Mouse (Mus musculus) hindbrain, embryonic 11.5 days (tissue): ENCODE measurements around the gene Cryaa. TPM values are rescaled to one million over a fixed set of nuclear protein-coding genes. Genes with fewer than 3 reads are reported as not detected.

Experiments used
- ATAC-seq: fragments of 200-750 bp; cut with Nextera tagmentation; 2 replicates; pipeline ENCODE4 v1.8.0; 2017; ENCODE audit warnings: mild to moderate bottlenecking, moderate TSS enrichment, moderate library complexity; ENCODE audit not compliant: low FRiP score
- DNase-seq: peaks from one replicate; pipeline ENCODE4 v3.0.0-alpha.2; 2015; ENCODE audit warnings: low spot score
- H3K27ac ChIP-seq: fragments of 300-500 bp; sonication (generic); 2 replicates; pipeline ENCODE4 v1.5.1; 2014; ENCODE audit warnings: mild to moderate bottlenecking, low read depth, low read length
- H3K27me3 ChIP-seq: fragments of 300-500 bp; sonication (generic); 2 replicates; pipeline ENCODE4 v1.6.1; 2014; ENCODE audit warnings: mild to moderate bottlenecking, low read length, moderate library complexity, mixed read lengths; ENCODE audit not compliant: control insufficient read depth, insufficient read depth
- H3K36me3 ChIP-seq: fragments of 300-500 bp; sonication (generic); 2 replicates; pipeline ENCODE4 v1.6.1; 2014; ENCODE audit warnings: mild to moderate bottlenecking, low read length, moderate library complexity, mixed read lengths; ENCODE audit not compliant: control insufficient read depth, insufficient read depth
- H3K4me1 ChIP-seq: fragments of 300-500 bp; sonication (generic); replicated peaks from 2 replicates; pipeline ENCODE4 v1.6.1; 2014; ENCODE audit warnings: low read length, mixed read lengths; ENCODE audit not compliant: control insufficient read depth, insufficient read depth
- H3K4me2 ChIP-seq: fragments of 300-500 bp; sonication (generic); replicated peaks from 2 replicates; pipeline ENCODE4 v1.6.1; 2014; ENCODE audit warnings: mild to moderate bottlenecking, low read depth, low read length
- H3K4me3 ChIP-seq: fragments of 300-500 bp; sonication (generic); 2 replicates; pipeline ENCODE4 v1.5.1; 2014; ENCODE audit warnings: low read depth, low read length
- H3K9ac ChIP-seq: fragments of 300-500 bp; sonication (generic); 2 replicates; pipeline ENCODE4 v1.6.1; 2014; ENCODE audit warnings: low read depth, low read length
- H3K9me3 ChIP-seq: fragments of 300-500 bp; sonication (generic); 2 replicates; pipeline ENCODE4 v1.6.1; 2016; ENCODE audit warnings: low read length; ENCODE audit not compliant: control insufficient read depth
- WGBS: fragments of 180-500 bp; shearing (Covaris S2); extraction: QIAGEN DNeasy Blood & Tissue Kit; methylation state at CpG from one replicate; pipeline ENCODE4 v1.1.7; 2014; 5-methylcytosine and 5-hydroxymethylcytosine counted together
- polyA plus RNA-seq: library from polyadenylated mRNA; unstranded; fragments of >200 nt; fragmentation: Nextera tagmentation; extraction: Ambion mirVana; gene quantifications from 2 replicates; pipeline ENCODE4 v1.2.1, GENCODE M21; 2014

The Cryaa gene
- polyA plus RNA-seq, result not detected in 2 replicates

- Histone ChIP-seq H3K27ac (no peak within 1 kb of the TSS), H3K9ac (no peak within 1 kb of the TSS), H3K4me1 (no peaks in the 10 kb centered on the region), H3K9me3 (no peaks in the 10 kb centered on the region), H3K4me2 (no peak within 1 kb of the TSS), H3K36me3 (no peaks in the 10 kb centered on the region), H3K4me3 (no peak within 1 kb of the TSS), H3K27me3 (no peaks in the 10 kb centered on the region)
- 80% methylated on average over 8 of the region's 8 CpGs for WGBS
- ATAC-seq, result no peak
- no peak for DNase-seq
Observed at GRCm38 (mm10) chr17:31677507-31677906, at the start of gene Cryaa. Gene Cryaa (plus strand): TSS chr17:31677807.

- H3K9me3 ChIP-seq, result no peaks in the 10 kb centered on the region
- no peaks in the 10 kb centered on the region for H3K27me3 ChIP-seq
- no peak overlapping the region for H3K4me3 ChIP-seq
- H3K36me3 ChIP-seq, result no peaks in the 10 kb centered on the region
- no peak overlapping the region for H3K4me2 ChIP-seq
- H3K4me1 ChIP-seq, result no peaks in the 10 kb centered on the region
- ATAC-seq (no peak), DNase-seq (no peak)
- 95% methylated on average over 2 of the region's 2 CpGs for WGBS
- H3K27ac ChIP-seq, result no peak overlapping the region
- no peak overlapping the region for H3K9ac ChIP-seq
Observed at GRCm38 (mm10) chr17:31627961-31628360, 49.6 kb upstream of the Cryaa start.

GRCm38 (mm10) chr17:31631081-31631800 lies 46.4 kb upstream of the Cryaa start:
- DNase-seq (no peak), ATAC-seq (no peak)
- Histone ChIP-seq H3K36me3 (no peaks in the 10 kb centered on the region), H3K9ac (no peak overlapping the region), H3K4me3 (no peak overlapping the region), H3K4me2 (no peak overlapping the region), H3K27ac (no peak overlapping the region), H3K9me3 (no peaks in the 10 kb centered on the region), H3K27me3 (peaks cover 9% of the 10 kb centered on the region), H3K4me1 (peaks cover under 1% of the 10 kb centered on the region)
- 86% methylated on average over 10 of the region's 10 CpGs for WGBS

- H3K9ac ChIP-seq, result no peak overlapping the region
- DNase-seq (no peak), ATAC-seq (no peak)
- H3K4me2 ChIP-seq, result no peak overlapping the region
- 57% methylated on average over 6 of the region's 6 CpGs for WGBS
- H3K9me3 ChIP-seq, result no peaks in the 10 kb centered on the region
- no peaks in the 10 kb centered on the region for H3K36me3 ChIP-seq
- no peak overlapping the region for H3K27ac ChIP-seq
- H3K4me1 ChIP-seq, result peaks cover 5% of the 10 kb centered on the region
- H3K27me3 ChIP-seq, result peaks cover 15% of the 10 kb centered on the region
- H3K4me3 ChIP-seq, result no peak overlapping the region
Observed at GRCm38 (mm10) chr17:31633007-31633406, 44.6 kb upstream of the Cryaa start.

GRCm38 (mm10) chr17:31634896-31635295 lies 42.7 kb upstream of the Cryaa start:
- Histone ChIP-seq H3K4me2 (no peak overlapping the region), H3K36me3 (no peaks in the 10 kb centered on the region), H3K4me1 (peaks cover 5% of the 10 kb centered on the region), H3K9me3 (no peaks in the 10 kb centered on the region), H3K9ac (no peak overlapping the region), H3K27ac (no peak overlapping the region), H3K27me3 (peaks cover 15% of the 10 kb centered on the region), H3K4me3 (no peak overlapping the region)
- ATAC-seq (no peak), DNase-seq (no peak)
- 73% methylated on average over 5 of the region's 5 CpGs for WGBS

GRCm38 (mm10) chr17:31635781-31636180 lies 41.8 kb upstream of the Cryaa start:
- 61% methylated on average over 11 of the region's 11 CpGs for whole genome bisulfite sequencing
- no peaks in the 10 kb centered on the region for H3K36me3 ChIP-seq
- H3K9me3 ChIP-seq, result no peaks in the 10 kb centered on the region
- no peak overlapping the region for H3K9ac ChIP-seq
- peaks cover 15% of the 10 kb centered on the region for H3K27me3 ChIP-seq
- no peak overlapping the region for H3K4me3 ChIP-seq
- H3K4me2 ChIP-seq, result peak overlapping the region; percentile 95; the same call in 1 of the 2 replicates
- no peak for ATAC-seq
- peaks cover 5% of the 10 kb centered on the region for H3K4me1 ChIP-seq
- H3K27ac ChIP-seq, result no peak overlapping the region
- no peak for DNase-seq

GRCm38 (mm10) chr17:31636277-31636941 lies 41.2 kb upstream of the Cryaa start:
- peak; percentile 48 for DNase-seq
- H3K4me3 ChIP-seq, result peak overlapping the region; percentile 46
- no peak overlapping the region for H3K27ac ChIP-seq
- peaks cover 15% of the 10 kb centered on the region for H3K27me3 ChIP-seq
- ATAC-seq, result peak; percentile 60; the same call in 1 of the 2 replicates
- WGBS, result 5% methylated on average over 45 of the region's 45 CpGs
- H3K9ac ChIP-seq, result peak overlapping the region; percentile 49; the same call in 1 of the 2 replicates
- no peaks in the 10 kb centered on the region for H3K9me3 ChIP-seq
- H3K4me1 ChIP-seq, result peaks cover 5% of the 10 kb centered on the region
- H3K36me3 ChIP-seq, result no peaks in the 10 kb centered on the region
- peak overlapping the region; percentile 95 for H3K4me2 ChIP-seq

- Histone ChIP-seq H3K27me3 (peaks cover 15% of the 10 kb centered on the region), H3K27ac (no peak within 1 kb of the TSS)
- 1% methylated on average over 58 of the region's 61 CpGs for WGBS
Observed at GRCm38 (mm10) chr17:31636942-31637811, 40.4 kb upstream of the Cryaa start, which contains the start of gene Cbs. Gene Cbs (minus strand): TSS chr17:31637238.

More at GRCm38 (mm10) chr17:31636942-31637811, 40.4 kb upstream of the Cryaa start, which contains the start of gene Cbs:
- no peaks in the 10 kb centered on the region for H3K9me3 ChIP-seq
- peak within 1 kb of the TSS; percentile 49; the same call in 1 of the 2 replicates for H3K9ac ChIP-seq
- peak within 1 kb of the TSS; percentile 46 for H3K4me3 ChIP-seq
- H3K4me2 ChIP-seq, result peak within 1 kb of the TSS; percentile 95
- DNase-seq (peak; percentile 68), ATAC-seq (peak; percentile 77)
- no peaks in the 10 kb centered on the region for H3K36me3 ChIP-seq
- H3K4me1 ChIP-seq, result peaks cover 5% of the 10 kb centered on the region
